Mouse (Mus musculus) B cell, adult 2 months (primary cell): ENCODE data around the gene Pdgfb.

ENCODE experiments used
- DNase-seq, 2 experiments: peaks; one replicate each; pipeline ENCODE4 v3.0.0; 2022

Pdgfb gene

GRCm38 (mm10) chr15:80014321-80015210 is at the start of gene Pdgfb:
Gene Pdgfb, minus strand, starts transcription at chr15:80014977.
- no peak for DNase-seq

DNA sequence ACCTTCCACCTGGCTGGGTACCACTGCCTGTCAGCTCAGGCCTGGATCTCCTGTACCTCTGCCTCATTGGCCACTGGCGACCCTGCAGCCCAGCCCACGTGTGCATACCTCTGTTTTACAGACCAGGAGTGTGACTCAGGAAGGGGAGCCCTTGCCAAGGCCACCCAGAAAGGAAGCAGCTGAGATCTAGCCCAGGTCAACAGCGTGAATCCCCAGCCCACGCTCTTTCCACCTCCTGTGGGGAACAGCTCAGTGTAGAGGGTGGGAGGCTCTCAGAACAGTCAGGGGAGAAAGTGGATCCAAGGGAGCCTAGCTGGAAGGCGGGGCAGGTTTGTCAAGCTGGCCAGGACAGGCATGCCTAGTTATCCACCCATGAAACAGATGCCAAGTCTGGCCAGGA is 48.0 kb upstream of the Pdgfb start:
- DNase-seq: no peak

DNA sequence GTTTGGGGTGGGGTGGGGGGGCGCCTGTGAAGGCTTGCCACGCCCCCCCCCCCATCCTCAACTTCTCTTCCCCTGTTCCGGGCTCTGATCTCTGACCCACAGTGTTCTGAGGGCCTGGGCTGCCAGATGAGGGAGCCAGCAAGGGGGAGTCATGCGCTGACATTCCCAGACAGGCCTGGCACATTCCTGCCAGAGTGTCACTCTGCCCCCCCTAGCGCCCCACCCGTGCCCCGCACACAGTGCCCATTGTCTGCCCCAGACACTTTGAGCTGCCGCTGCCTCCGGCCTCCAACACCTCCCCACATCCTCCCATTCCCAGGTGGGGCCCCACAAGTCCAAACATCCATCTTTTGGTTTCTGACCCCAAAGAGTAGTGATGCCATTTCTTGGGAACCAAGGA is 47.6 kb upstream of the Pdgfb start:
- no peak for DNase-seq

GRCm38 (mm10) chr15:80061071-80061550 is 46.3 kb upstream of the Pdgfb start:
- no peak for DNase-seq

DNA sequence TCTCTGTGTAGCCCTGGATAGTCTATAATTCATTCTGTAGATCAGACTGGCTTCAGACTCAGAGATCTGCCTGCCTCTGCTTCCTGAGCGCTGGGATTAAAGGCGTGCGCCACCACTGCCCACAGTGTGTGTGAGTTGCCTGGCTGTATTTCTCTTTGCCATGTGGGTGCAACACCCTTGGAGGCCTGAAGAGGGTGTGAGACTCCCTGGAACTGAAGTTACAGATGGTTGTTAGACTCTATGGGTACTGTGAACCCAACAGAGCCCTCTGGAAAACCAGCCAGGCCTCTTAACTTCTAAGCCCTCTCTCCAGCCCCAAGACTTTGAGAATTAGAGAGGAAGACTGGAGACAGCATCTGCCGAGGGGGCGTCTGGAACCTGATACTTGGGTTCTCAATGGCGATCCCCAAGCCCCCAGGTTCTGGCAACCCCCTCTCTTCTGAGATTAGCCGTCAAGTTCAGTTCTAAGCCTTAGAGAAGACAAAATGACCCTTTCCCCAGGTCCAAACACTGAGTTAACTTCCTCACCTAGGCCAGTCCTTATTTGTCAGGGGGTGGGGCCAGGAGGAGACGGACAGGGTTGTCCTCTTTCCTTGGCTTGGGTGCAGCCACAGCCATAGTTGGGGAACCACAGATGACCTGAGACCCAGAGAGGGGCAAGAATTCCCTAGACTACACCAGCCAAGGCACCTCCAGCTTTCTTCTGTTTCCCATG is 45.7 kb upstream of the Pdgfb start:
- DNase-seq: no peak

DNA sequence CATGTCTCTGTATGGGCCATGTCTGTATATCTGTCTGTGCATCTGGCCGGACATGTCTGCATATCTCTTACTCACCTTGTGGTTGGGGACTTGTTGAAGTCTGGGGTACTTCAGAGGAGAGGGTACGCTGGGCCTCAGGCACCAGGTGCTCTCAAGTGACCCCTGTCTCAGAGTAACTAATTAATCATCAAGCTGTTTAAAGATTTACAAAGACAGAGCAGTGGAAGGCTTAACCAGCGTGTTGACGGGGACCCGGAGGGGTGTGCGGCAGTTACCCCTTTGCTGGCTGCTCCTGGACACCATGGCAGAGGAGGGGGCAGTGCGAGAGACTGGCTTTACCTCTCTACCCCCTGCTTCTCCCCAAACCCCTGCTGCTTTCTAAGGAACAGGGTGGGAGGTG is 44.8 kb upstream of the Pdgfb start:
- no peak for DNase-seq

- no peak for DNase-seq
Measured at GRCm38 (mm10) chr15:80058151-80058550, 43.4 kb upstream of the Pdgfb start.

- no peak for DNase-seq
Measured at GRCm38 (mm10) chr15:80054034-80054710, 39.4 kb upstream of the Pdgfb start.

GRCm38 (mm10) chr15:80053381-80054033 is 38.7 kb upstream of the Pdgfb start:
- no peak for DNase-seq

DNA sequence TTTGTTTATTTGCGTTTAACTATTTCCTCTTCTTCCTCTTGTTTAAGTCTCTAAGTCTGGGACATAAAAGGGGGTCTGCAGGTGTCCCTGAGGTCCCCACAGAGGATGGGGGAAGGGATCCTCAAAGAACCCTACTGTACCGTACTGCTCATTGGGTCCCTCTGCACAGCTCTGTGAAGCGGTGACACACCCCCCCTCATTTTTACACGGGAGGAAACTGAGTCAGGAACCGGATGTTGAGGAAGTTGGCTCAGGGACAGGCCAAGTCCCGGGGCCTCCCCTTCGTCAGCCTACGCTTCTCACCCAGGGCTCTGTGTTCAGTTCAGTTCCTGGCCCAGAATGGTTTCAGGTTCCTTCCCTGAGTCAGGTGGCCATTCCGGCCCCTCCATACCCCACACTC is 37.0 kb upstream of the Pdgfb start:
- no peak for DNase-seq

GRCm38 (mm10) chr15:80051092-80051761 is 36.5 kb upstream of the Pdgfb start:
- DNase-seq: no peak

DNA sequence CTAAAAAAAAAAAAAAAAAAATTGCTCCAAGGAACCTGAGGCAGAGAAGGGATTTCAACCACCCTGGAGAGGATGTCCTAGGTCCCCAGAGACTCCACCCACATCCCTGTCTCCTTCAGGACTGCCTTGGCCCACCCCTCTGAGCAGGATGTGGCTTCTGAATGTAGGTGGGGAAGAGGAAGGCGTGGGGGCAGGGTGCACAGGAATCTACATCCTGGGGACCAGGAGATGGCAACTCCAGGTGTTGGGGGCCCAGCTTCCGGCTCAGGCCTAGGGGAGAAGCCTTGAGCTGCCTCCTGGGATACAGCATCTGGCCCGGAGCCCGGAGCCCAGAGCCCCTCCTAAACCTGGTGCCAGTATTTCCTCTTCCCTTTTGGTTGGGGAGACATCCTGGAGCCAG is 35.3 kb upstream of the Pdgfb start:
- DNase-seq: no peak

- DNase-seq: no peak
Measured at GRCm38 (mm10) chr15:80047973-80048372, 33.2 kb upstream of the Pdgfb start.

DNA sequence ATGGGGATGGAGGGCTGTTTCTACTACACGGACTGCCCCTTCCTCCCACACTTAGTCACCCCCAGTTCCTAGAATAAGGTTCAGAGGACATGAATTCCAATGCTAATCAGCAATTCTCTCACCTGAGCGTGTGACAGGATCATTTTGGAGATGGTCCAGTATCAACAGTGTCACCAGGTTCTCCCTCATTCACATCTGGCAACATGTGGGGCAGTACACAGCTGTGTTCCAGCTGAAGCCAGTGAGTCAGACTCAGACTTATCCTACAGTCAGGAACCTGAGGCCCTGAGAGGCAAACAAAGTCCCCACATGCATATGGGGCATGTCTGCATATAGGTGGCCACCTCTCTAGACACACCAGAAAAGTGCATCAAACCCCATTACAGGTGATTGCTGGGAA is 32.5 kb upstream of the Pdgfb start:
- no peak for DNase-seq

GRCm38 (mm10) chr15:80045749-80046148 is 31.0 kb upstream of the Pdgfb start:
- DNase-seq: no peak

GRCm38 (mm10) chr15:80044249-80044648 is 29.5 kb upstream of the Pdgfb start:
- DNase-seq: no peak

DNA sequence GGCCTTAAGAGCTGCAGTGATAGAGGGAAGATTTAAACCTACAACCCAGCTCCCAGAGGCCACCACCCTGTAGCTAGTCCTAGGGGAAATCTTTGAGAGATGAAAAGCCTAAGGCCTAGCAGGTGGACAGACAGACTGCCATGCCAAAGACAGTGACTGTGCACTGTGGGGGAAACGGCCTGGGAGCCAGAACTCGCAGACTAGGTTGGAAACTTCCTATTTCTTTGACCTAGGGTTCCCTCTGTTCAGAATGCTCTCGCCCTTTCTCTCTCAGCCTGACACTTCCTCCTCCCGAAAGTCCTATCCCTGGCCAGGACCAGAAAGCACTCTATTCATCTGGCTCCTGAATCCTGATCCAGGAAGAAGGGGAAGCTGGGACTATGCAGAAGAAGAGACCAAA is 27.4 kb upstream of the Pdgfb start:
- DNase-seq: no peak

DNA sequence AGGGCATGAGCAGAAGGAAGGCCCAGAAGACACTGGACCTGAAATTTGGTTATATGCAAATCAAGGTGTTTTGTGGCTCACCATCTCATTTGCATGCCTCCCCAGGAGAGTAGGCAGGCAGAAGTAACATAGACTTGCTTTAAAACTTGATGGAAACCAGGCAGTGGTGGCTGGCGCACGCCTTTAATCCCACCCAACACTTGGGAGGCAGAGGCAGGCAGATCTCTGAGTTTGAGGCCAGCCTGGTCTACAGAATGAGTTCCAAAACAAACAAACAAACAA is 23.3 kb upstream of the Pdgfb start:
- DNase-seq: peak; percentile 46 to 59

GRCm38 (mm10) chr15:80037255-80038109 is 22.7 kb upstream of the Pdgfb start:
- DNase-seq: peak in 1 of 2 experiments; percentile 16

- DNase-seq: no peak
Measured at GRCm38 (mm10) chr15:80035341-80035885, 20.6 kb upstream of the Pdgfb start.

- DNase-seq: no peak
Measured at GRCm38 (mm10) chr15:80034913-80035312, 20.1 kb upstream of the Pdgfb start.
